Mouse (Mus musculus): ENCODE data around the gene Tecpr1. TPM values are rescaled to one million over a fixed set of nuclear protein-coding genes. Genes with fewer than 3 reads are reported as not detected.

Gene Tecpr1
- polyA plus RNA-seq, 1 experiment from 2014 or later, result 36.1 TPM

- Histone ChIP-seq H3K27me3 (no peaks in the 10 kb centered on the region), H3K9me3 (no peaks in the 10 kb centered on the region), H3K4me1 (peaks cover 21% of the 10 kb centered on the region), H3K36me3 (no peaks in the 10 kb centered on the region), H3K4me3 (peak overlapping the region; percentile 72), H3K4me2 (replicated peaks) (peak overlapping the region; percentile 87), H3K9ac (replicated peaks) (peak overlapping the region; percentile 58), H3K27ac (replicated peaks) (peak overlapping the region; percentile 77)
- ATAC-seq (ENCODE audit: low FRiP score, low read depth), result peak; percentile 34
- WGBS, result 25% methylated on average over 18 of the region's 18 CpGs
Measured at GRCm38 (mm10) chr5:144223899-144224816, 743 bp upstream of the Tecpr1 start.

GRCm38 (mm10) chr5:144222811-144223502, 458 bp downstream of the Tecpr1 start:
- H3K27me3 ChIP-seq, result no peaks in the 10 kb centered on the region
- no peaks in the 10 kb centered on the region for H3K36me3 ChIP-seq
- no peaks in the 10 kb centered on the region for H3K9me3 ChIP-seq
- peak overlapping the region; percentile 47; the same call in 1 of the 2 replicates for H3K27ac ChIP-seq (replicated peaks)
- H3K4me1 ChIP-seq, result peaks cover 21% of the 10 kb centered on the region
- 5% methylated on average over 25 of the region's 25 CpGs for WGBS
- H3K4me3 ChIP-seq, result peak overlapping the region; percentile 72
- peak overlapping the region; percentile 71 for H3K9ac ChIP-seq (replicated peaks)
- ATAC-seq (ENCODE audit: low FRiP score, low read depth), result peak; percentile 81
- H3K4me2 ChIP-seq (replicated peaks), result peak overlapping the region; percentile 87

DNA sequence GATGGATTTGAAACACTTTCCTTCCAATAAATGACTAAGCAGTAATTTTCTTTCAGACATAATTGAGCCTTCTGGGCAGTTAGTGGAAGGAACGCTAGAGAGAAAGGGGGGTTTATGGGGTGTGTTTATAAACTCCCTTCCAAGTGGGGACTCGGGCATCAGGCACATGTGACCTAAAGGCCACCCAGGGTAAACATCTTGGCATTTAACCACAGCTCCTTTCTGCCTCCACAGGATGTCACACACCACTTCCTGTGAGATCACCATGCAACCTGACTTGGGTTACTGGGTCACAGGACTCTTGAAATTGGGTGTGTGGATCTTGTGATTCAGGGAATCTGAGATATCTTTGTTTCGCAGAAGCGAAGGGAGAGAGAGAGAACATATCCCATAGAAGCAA, 2.1 kb downstream of the Tecpr1 start:
- ATAC-seq (ENCODE audit: low FRiP score, low read depth), result no peak
- Histone ChIP-seq H3K4me2 (replicated peaks) (no peak overlapping the region), H3K4me3 (no peak overlapping the region), H3K27me3 (no peaks in the 10 kb centered on the region), H3K36me3 (0 out of 2 replicates have a peak, but pooled peaks cover 4% of the 10 kb centered on the region), H3K27ac (replicated peaks) (no peak overlapping the region), H3K9ac (replicated peaks) (0 out of 2 replicates have a peak overlapping the region, but pooled peaks have one; percentile 5), H3K4me1 (peaks cover 21% of the 10 kb centered on the region), H3K9me3 (no peaks in the 10 kb centered on the region)
- 80% methylated on average over 4 of the region's 4 CpGs for WGBS

DNA sequence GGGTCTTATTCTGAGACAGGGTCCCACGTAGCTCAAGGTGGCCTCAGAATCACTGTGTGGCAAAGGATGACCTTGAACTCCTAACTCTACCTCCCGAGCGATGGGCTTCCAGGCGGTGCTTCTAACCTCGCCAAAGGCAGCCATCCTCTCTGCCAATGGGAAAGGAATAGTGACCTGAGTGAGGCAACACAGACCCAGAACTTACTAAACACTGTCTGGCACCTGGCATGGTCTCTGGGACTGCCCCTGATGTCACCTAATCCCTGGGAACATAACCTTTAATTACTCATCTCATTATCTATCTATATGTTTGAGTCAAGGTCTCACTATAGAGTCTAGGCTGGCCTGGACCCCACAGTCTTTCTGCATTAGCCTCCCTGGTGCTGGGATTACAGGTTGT, 3.5 kb downstream of the Tecpr1 start:
- Histone ChIP-seq H3K9ac (replicated peaks) (no peak overlapping the region), H3K36me3 (peaks cover 12% of the 10 kb centered on the region), H3K27me3 (no peaks in the 10 kb centered on the region), H3K27ac (replicated peaks) (no peak overlapping the region), H3K4me1 (peaks cover 21% of the 10 kb centered on the region), H3K4me2 (replicated peaks) (no peak overlapping the region), H3K4me3 (no peak overlapping the region), H3K9me3 (no peaks in the 10 kb centered on the region)
- 92% methylated on average over 5 of the region's 5 CpGs for WGBS
- no peak for ATAC-seq (ENCODE audit: low FRiP score, low read depth)

GRCm38 (mm10) chr5:144219306-144219705, 4.1 kb downstream of the Tecpr1 start:
- Histone ChIP-seq H3K27ac (replicated peaks) (no peak overlapping the region), H3K4me3 (no peak overlapping the region), H3K27me3 (no peaks in the 10 kb centered on the region), H3K9ac (replicated peaks) (no peak overlapping the region), H3K4me1 (peaks cover 18% of the 10 kb centered on the region), H3K9me3 (no peaks in the 10 kb centered on the region), H3K4me2 (replicated peaks) (no peak overlapping the region), H3K36me3 (peaks cover 16% of the 10 kb centered on the region)
- no peak for ATAC-seq (ENCODE audit: low FRiP score, low read depth)
- WGBS, result 81% methylated on average over 12 of the region's 12 CpGs

DNA sequence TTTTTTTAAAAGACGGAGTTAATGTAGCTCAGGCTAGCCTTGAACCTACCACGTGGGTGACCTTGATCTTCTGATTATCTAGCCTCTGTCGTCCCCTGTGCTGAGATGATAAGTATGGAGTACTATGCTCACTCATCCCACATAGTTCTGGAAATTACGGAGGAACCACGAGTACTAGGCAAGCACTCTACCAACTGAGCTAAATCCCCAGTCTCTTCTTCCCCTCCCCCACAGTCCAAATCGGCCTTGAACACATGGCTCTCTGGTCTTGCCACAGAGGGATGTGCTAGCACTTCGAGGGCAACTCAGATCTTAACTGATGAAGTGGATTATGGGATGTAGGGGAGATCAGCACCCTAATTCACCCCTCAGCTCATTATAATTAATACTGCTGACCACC, 5.4 kb downstream of the Tecpr1 start:
- Histone ChIP-seq H3K9me3 (no peaks in the 10 kb centered on the region), H3K9ac (replicated peaks) (no peak overlapping the region), H3K36me3 (peaks cover 25% of the 10 kb centered on the region), H3K27me3 (no peaks in the 10 kb centered on the region), H3K27ac (replicated peaks) (no peak overlapping the region), H3K4me3 (no peak overlapping the region), H3K4me2 (replicated peaks) (no peak overlapping the region), H3K4me1 (peaks cover 14% of the 10 kb centered on the region)
- no peak for ATAC-seq (ENCODE audit: low FRiP score, low read depth)
- 92% methylated on average over 7 of the region's 7 CpGs for WGBS

GRCm38 (mm10) chr5:144215992-144216391, 7.4 kb downstream of the Tecpr1 start:
- H3K36me3 ChIP-seq, result peaks cover 32% of the 10 kb centered on the region
- 91% methylated on average over 2 of the region's 2 CpGs for WGBS

DNA sequence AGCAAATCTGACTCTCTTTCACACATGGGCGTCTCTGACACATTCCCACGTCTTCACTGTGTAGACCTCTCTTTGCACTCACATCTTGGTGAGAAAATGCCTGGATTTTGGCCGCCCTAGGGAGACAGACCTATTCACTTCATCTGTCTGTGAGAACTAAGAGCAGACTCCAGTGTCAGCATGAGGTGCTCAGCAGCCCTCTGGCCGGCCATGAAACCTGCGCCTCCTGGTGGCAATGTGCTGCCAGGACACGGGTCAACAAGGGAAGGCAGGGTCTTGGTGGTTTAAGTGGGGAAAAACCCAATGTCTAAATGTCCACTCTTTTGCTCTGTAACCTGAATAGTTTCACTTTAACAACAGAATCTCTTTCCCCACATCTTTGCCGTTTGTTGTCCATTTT, 9.0 kb downstream of the Tecpr1 start:
- Histone ChIP-seq H3K27me3 (no peaks in the 10 kb centered on the region), H3K9me3 (no peaks in the 10 kb centered on the region), H3K4me3 (no peak overlapping the region), H3K36me3 (peaks cover 47% of the 10 kb centered on the region), H3K9ac (replicated peaks) (no peak overlapping the region), H3K27ac (replicated peaks) (no peak overlapping the region), H3K4me2 (replicated peaks) (no peak overlapping the region), H3K4me1 (no peaks in the 10 kb centered on the region)
- ATAC-seq (ENCODE audit: low FRiP score, low read depth), result no peak
- WGBS, result 28% methylated on average over 7 of the region's 7 CpGs

More at GRCm38 (mm10) chr5:144215992-144216391, 7.4 kb downstream of the Tecpr1 start:
- no peak for ATAC-seq (ENCODE audit: low FRiP score, low read depth)
- H3K27me3 ChIP-seq, result no peaks in the 10 kb centered on the region
- no peaks in the 10 kb centered on the region for H3K9me3 ChIP-seq
- no peak overlapping the region for H3K27ac ChIP-seq (replicated peaks)
- no peak overlapping the region for H3K4me2 ChIP-seq (replicated peaks)
- H3K4me3 ChIP-seq, result no peak overlapping the region
- H3K4me1 ChIP-seq, result no peaks in the 10 kb centered on the region
- H3K9ac ChIP-seq (replicated peaks), result no peak overlapping the region

- no peaks in the 10 kb centered on the region for H3K27me3 ChIP-seq
- ATAC-seq (ENCODE audit: low FRiP score, low read depth), result peak; percentile 23; the same call in 1 of the 2 replicates
- H3K9me3 ChIP-seq, result no peaks in the 10 kb centered on the region
- H3K36me3 ChIP-seq, result peaks cover 82% of the 10 kb centered on the region
- H3K27ac ChIP-seq (replicated peaks), result no peak overlapping the region
- H3K9ac ChIP-seq (replicated peaks), result no peak overlapping the region
- H3K4me3 ChIP-seq, result no peak overlapping the region
- H3K4me2 ChIP-seq (replicated peaks), result no peak overlapping the region
- H3K4me1 ChIP-seq, result no peaks in the 10 kb centered on the region
- WGBS, result 53% methylated on average over 11 of the region's 11 CpGs
Measured at GRCm38 (mm10) chr5:144207478-144207877, 15.9 kb downstream of the Tecpr1 start.

DNA sequence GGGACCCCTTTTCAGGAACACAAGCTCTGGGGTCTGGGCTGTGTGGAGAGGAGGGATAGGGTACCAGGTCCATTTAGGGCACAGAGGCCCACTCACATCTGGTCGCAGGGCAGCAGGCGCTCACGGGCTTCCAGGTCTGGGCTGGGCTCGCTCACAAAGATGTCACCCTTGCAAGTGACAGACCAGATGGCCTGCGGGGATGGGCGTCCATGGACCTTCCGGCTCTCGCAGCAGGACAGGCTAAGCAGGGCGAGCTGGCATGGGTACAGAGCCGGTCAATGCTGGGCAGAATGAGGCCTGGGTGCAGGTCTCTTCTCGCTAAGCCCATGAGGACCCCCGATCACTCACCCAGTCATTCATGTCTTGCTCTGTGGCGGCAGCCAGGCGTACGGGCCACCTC, 17.3 kb downstream of the Tecpr1 start:
- no peak overlapping the region for H3K27ac ChIP-seq (replicated peaks)
- H3K9me3 ChIP-seq, result no peaks in the 10 kb centered on the region
- no peak overlapping the region for H3K4me2 ChIP-seq (replicated peaks)
- H3K9ac ChIP-seq (replicated peaks), result no peak overlapping the region
- ATAC-seq (ENCODE audit: low FRiP score, low read depth), result no peak
- WGBS, result 93% methylated on average over 15 of the region's 15 CpGs
- no peaks in the 10 kb centered on the region for H3K27me3 ChIP-seq
- peaks cover 90% of the 10 kb centered on the region for H3K36me3 ChIP-seq
- H3K4me1 ChIP-seq, result no peaks in the 10 kb centered on the region
- no peak overlapping the region for H3K4me3 ChIP-seq

DNA sequence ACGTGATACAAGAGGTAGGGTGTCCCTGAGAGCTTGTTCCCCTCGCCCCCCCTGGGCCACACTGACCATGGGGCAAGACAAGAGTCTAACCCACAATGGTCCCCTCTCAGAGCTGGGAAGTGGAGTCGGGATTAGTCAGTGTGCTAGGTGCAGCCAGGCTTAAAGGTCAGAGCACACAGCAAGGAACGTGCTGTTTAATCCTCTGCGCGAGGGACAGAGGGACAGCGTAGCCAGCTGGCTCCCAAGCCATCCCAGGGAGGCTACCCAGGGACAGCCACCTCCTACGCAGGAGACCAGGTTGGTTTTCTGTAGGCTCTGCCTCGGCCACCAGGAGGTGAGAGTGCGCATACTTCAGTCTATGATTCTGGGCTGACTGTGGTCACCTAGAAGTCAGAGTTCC, 18.5 kb downstream of the Tecpr1 start:
- H3K27ac ChIP-seq (replicated peaks), result no peak overlapping the region
- ATAC-seq (ENCODE audit: low FRiP score, low read depth), result no peak
- 45% methylated on average over 10 of the region's 10 CpGs for WGBS
- no peaks in the 10 kb centered on the region for H3K27me3 ChIP-seq
- peaks cover 89% of the 10 kb centered on the region for H3K36me3 ChIP-seq
- H3K4me3 ChIP-seq, result no peak overlapping the region
- H3K4me2 ChIP-seq (replicated peaks), result no peak overlapping the region
- H3K4me1 ChIP-seq, result no peaks in the 10 kb centered on the region
- no peaks in the 10 kb centered on the region for H3K9me3 ChIP-seq
- no peak overlapping the region for H3K9ac ChIP-seq (replicated peaks)

DNA sequence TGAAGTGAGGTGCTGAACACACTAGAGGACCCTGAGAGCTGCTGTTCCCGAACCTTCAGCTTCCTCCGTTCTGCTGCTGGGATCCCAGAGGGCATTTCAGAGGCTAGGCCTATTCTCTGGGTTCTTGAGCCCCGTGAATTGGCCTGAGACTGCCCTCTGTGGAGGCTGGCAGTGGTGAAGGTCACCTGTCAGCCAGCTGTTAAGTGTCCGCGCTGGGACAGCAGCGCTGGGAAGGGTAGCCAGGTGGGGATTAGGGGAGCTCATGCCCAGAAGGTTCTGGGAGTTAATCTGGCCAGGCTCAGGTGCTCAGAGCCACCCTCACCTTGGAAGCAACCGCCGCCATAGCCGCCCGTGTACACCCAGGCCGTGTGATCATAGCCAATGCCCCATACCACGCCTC, 19.1 kb downstream of the Tecpr1 start:
- ATAC-seq (ENCODE audit: low FRiP score, low read depth), result no peak
- Histone ChIP-seq H3K27me3 (no peaks in the 10 kb centered on the region), H3K4me1 (no peaks in the 10 kb centered on the region), H3K9me3 (no peaks in the 10 kb centered on the region), H3K36me3 (peaks cover 87% of the 10 kb centered on the region), H3K27ac (replicated peaks) (no peak overlapping the region), H3K4me3 (no peak overlapping the region), H3K9ac (replicated peaks) (no peak overlapping the region), H3K4me2 (replicated peaks) (no peak overlapping the region)
- 90% methylated on average over 12 of the region's 12 CpGs for WGBS

Data from midbrain, embryonic 12.5 days (tissue).